Mouse (Mus musculus): ENCODE results near the gene Plrg1.

The Plrg1 gene

DNA sequence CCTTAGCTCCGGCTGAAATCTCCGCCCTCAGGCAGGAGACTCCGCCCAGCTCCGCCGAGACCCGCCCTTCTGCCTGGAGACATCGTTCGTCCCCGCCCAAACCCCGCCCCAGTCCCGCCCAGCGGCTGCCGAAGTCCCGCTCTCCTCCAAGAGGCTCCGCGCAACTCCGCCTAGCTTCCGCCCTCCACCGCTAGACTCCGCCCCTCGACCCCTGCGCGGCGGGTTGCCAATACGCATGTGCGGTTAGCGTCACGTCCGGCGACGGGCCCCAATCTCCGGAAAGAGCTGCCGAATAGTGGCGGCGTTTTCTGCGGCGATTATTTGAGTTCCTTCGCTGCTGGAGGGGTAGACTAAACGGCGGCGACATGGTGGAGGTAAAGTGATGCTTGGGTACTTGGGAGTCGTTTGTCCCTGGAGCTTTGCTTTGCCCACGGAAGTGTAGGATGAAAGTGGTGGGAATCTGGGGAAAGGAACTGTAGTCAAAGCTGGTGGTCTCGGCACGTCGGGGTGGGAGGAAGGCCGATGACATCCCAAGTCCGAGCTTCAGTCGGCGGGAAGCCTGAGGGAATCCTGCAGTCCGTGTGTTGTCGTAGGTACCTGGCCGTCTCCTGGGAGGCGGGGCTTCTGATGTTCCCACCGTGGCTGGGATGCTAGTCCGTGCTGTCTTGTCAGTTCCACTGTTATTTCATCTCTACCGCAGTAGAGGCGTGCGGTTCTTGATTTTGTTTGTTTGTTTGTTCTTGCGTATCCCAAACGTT lies at the start of gene Plrg1:
Plrg1 (plus strand) TSS at position 242 of the 758 bp plus-strand sequence.
- DNase-seq = peak; percentile 98

DNA sequence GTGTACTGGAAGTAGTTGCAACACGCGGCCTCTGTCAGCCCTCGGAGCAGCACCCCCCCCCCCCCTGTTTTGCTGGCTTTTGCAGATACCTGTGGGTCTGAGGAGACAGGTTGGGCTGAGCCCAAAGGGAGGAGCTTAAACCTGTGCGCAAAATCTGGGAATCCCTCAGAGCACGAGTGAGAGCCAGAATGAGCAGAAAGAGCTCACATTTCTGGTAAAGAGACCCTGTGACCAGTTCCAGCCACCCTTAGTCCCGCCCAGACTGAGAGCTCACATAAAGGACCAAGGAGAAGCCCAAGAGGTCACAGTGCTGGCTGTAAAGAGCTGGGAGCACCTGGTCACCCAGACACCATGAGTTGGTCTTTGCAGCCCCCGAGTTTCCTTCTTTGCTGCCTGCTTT lies 47.8 kb upstream of the Plrg1 start, which contains the start of gene Fgg:
Fgg (plus strand) TSS at position 168 of the 400 bp plus-strand sequence.
- no peak for DNase-seq

DNA sequence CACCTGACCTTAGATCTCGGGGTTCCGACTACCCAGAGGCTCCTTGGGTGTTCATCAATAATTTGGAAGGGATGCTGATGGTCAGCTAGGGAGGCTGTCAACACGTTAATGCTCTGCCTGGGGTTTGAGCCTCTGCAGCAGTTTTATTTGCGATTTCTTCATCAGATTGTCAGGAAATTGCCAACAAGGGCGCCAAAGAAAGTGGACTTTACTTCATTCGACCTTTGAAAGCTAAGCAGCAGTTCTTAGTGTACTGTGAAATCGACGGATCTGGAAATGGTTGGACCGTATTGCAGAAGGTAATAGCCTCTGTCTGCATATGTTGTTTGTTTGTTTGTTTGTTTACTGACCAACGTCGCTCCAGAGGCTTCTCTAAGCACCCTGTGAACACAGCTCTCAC lies 45.0 kb upstream of the Plrg1 start:
- DNase-seq = no peak

DNA sequence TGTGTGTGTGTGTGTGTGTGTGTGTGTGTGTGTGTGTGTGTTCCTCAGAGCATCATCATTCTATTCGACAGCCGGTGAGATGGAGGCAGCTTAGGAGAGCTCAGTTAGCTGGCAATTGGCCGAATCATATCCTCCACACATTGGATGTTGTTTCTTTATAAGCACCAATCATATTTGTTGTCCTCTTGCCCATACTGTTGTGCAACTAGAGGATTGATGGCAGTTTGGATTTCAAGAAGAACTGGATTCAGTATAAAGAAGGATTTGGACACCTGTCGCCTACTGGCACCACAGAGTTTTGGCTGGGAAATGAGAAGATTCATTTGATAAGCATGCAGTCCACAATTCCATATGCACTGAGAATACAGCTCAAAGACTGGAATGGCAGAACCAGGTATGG lies 44.2 kb upstream of the Plrg1 start:
- no peak for DNase-seq

DNA sequence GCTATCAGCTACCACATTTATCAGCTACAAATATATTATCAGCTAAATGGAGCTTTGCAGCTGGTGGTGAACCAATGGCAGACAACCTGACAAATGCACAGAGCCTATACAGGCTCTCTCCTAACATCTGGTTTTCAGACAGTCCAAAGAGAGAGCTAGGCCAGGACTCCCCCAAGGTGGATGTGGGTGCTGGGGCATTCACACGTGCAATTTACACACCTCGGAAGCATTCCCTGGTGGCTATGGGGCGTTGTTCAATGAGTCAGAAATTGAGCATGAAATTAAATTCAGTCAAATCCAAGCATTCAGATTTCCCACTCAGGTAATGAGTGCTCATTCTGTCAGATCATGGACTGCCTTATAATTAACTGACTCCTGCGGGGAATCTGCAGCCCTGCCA lies 43.8 kb upstream of the Plrg1 start:
- DNase-seq = no peak

DNA sequence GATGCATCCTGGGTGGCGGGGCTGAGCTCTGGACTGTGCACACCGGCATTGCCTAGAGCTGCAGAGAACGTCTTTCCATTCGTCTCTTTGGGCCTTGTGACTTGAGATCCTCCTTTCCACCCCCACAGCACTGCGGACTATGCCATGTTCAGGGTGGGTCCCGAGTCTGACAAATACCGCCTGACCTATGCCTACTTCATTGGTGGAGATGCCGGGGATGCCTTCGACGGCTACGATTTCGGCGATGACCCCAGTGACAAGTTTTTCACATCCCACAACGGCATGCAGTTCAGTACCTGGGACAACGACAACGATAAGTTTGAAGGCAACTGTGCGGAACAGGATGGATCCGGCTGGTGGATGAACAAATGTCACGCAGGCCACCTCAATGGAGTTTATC lies 42.7 kb upstream of the Plrg1 start:
- DNase-seq = no peak

DNA sequence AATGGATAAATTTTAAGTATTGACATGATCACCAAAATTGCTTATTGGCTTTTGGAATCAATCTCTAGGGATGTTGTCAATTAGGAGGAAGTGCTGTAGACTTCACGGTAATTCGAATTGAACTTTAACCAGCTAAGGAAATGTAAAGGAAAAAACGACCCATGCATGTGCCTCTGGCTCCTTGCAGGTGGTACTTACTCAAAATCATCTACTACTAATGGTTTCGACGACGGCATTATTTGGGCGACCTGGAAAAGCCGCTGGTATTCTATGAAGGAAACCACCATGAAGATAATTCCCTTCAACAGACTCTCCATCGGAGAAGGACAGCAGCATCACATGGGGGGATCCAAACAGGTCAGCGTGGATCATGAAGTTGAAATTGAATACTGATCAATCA lies 41.4 kb upstream of the Plrg1 start:
- no peak for DNase-seq

DNA sequence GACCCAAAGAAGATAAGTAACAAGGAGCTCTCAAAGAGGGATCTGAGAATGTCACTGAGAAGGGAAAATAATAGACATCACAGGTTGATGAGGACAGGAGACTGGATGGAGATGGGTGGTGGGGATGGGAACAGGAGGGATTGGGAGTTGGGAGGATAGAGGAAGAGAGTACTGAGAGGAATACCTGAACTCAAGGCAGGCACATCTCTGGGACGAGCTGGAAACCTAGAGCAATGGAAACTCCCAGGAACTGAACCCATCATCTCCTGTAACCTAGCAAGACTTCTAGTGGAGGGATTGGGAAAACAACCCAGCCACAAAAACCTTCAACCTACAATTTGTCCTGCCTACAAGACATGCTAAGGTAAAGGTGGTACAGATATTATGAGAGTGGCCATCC lies 39.1 kb upstream of the Plrg1 start:
- no peak for DNase-seq

DNA sequence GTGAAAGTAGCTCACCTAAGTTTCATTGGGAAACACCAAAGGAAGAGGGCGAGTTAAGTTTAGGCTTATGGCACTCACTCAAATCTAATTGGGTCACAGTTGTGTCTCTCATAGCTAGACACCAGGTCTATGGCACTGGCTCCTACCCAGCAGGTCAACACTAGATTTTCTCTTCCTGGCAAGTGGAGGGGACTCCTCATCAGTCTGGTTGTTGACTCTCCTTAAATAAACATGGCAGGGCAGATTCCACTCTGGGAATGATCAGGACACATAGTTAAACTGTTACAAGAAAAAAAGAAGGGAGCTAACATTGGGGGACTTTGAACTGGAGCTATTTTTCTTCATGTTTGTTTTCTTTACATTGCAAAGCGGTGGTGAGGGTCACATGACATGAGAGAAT lies 34.9 kb upstream of the Plrg1 start:
- no peak for DNase-seq

DNA sequence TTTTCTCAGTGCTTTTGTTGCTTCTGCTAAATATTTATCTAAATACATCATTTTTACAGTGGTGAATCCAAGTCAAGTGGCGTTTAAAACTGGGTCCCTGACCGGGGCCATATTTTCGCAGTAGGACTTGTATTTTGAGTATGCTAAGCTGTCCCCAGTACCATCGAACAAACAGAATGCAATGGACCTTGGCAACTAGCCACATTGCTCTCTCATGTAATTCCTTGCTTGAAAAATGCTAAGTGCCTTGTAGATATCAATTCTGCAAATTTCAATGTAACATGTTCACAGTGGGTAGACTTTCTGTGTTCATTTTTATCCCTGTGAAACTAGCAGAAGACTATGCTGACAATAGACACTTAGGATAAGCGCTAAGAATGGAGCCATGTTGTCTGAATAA lies 34.1 kb upstream of the Plrg1 start:
- no peak for DNase-seq

DNA sequence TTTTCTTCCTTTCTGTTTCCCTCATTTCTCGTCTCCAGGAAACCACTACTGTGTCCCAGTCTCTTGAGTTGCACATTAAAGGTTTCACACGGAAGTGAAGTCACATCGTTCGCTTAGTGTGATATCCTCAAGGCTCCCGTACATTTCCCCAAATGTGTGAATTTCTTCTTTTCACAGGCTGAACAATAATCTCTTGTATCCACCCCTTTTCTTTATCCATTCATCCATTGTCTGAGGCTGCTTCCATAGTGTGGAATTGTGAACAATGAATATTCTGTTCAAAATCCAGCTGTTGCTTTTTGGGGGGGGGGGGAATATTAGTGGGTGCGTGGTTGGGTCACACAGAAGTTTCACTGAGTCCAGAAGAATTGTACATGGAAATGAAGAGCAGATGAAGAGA lies 30.3 kb upstream of the Plrg1 start:
- no peak for DNase-seq

DNA sequence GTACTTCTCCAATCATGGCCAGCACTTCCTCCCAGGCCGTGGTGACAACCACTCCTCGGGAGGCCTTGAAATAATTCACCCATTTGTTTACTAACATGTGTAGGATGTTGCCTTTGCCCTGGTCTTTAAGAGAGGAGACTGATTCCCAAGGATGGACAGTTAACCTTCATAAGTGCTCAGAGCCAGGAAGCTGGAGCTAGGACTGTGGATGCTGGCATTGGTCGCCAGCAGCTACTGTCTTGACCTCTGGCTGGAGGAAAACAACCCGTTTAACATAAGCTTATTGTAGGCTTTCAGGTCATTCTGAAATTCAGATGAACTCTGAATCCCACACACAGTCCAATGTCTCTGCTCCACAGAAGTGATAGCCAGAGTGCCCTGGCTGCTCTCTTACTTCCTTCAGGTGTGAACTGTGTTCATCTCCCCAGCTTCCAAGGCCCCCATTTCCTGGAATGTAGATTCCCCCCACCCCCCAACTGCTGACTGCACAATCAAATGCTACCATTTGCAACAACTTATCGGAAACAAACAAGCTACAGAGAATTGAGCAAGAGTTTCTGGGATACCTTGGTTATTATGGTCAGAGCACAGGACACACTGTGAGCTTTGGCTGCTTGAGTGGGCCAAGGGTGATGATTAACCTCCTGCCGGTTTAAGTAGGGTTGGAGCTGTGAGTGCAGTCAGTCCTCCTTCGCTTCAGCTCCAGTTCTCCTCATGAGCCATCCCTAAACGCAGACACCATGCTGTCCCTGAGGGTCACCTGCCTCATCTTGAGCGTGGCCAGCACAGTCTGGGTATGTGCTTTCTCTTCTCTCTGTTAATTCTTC lies 29.6 kb upstream of the Plrg1 start, which contains the start of gene Fga:
Fga (plus strand) TSS at position 602 of the 827 bp plus-strand sequence.
- DNase-seq = no peak

DNA sequence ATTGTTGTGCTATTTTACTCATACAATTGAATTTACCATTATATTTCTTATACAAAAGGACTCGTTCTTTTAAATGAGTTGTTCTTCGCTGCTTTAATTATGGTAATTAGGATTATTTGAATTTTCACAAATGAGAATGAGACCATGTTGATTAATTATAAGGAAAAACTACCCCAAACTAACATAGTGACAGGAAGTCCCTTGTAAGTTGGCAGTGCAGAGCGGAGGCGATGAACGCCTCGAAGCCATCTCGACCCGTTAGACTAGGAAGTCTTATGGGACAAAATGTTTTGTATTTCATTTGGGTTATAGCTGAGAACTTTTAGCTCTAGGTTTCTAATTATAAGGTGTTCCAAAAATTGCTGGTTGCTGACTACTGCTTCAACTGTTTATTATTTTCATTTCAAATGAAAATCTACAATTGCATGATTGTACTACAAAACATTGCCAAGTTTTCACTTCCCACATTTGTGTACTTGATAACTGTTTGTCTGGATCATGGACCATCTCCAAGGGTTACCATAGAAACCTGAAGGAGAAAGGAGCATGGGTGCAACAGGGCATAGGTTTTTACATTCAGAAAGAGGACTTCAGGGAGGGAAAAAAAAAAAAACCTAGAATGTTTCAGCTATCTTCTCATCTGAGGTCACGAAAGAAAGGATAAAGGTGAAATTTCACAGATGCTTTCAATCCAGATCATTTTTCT lies 27.6 kb upstream of the Plrg1 start:
- DNase-seq = no peak

DNA sequence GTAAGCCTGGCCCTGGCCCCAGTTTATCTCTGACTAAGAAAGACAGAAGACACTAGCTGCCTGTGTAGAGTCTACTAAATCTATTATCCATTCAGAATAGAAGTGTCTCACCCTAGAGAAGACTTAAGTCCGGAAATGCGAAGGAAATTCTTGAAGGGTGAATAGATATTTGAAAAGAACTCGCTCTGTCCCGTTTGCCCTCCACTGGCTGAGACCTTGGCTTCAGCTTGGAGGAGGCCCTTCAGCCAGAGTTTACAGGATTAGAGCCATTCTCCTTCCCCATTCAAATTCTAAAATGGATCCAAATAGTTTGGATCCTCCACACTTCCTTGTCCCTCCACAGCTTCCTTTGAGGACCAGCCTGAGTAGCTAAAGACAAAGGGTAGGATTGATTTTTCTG lies 25.0 kb upstream of the Plrg1 start:
- no peak for DNase-seq

DNA sequence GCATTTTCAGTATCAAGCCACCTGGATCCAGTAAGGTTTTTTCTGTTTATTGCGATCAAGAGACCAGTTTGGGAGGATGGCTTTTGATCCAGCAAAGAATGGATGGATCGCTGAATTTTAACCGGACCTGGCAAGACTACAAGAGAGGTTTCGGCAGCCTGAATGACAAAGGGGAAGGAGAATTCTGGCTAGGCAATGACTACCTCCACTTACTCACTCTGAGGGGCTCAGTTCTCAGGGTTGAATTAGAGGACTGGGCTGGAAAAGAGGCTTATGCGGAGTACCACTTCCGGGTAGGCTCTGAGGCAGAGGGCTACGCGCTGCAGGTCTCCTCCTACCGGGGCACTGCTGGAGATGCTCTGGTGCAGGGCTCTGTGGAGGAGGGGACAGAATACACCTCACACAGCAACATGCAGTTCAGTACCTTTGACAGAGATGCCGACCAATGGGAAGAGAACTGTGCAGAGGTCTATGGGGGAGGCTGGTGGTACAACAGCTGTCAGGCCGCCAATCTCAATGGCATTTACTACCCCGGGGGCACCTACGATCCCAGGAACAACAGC lies 22.5 kb upstream of the Plrg1 start:
- no peak for DNase-seq

DNA sequence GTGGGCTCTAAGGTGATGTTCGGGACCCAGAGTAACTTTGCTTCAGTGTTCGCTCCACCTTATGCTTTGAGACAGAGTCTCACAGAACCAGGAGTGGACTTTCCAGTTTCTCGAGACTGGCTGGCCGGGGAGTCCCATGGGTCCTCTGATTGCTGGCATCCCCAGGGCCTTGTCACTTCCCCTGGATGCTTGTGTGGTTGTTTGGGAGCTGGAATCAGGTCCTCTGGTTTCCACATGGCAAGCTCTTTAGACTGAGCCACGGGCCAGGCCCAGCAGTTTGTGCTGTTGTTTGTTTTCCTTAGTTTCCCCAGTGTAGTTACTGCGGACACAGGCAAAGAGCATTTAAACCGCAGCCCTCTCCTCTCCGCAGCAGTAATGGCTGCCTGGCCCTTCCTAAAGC lies 21.5 kb upstream of the Plrg1 start:
- no peak for DNase-seq

DNA sequence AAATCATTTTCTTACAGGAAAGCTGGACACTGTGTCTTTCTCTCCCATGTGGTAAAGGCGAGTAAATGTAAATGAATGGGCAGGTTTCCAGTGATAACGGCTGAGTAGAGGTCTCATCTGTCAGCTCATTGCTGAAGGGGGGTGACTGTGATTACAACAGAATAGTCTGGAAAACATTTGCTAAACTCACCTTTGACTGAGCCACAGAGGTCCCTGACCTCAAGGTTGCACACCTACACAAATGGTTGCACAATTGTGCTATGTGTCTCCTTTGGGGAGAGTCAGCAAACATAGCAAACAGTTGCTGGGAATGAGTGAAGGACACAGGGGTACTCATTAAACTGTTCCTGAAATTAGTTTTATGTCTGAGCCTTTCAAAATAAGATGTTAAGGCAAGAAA lies 16.5 kb upstream of the Plrg1 start:
- DNase-seq = no peak

DNA sequence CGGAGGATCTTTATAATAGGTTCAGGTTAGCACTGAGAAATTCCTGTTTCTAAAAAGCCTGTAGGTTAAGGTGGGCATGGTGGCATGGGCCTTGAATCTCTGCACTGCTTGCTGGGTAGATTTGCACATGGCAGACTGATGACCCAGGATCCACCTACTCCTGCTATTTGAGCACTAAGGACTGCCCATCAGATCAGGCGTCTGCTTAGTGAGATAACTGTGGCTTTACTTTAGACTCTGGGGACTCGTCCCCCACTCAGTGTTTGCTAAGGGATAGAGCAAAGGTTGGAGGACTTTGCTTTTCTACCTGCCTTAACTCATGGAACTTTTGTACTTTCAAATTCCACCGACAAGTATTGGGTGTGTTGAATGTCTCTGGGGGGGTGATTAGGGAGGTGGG lies 15.7 kb upstream of the Plrg1 start:
- DNase-seq = no peak

DNA sequence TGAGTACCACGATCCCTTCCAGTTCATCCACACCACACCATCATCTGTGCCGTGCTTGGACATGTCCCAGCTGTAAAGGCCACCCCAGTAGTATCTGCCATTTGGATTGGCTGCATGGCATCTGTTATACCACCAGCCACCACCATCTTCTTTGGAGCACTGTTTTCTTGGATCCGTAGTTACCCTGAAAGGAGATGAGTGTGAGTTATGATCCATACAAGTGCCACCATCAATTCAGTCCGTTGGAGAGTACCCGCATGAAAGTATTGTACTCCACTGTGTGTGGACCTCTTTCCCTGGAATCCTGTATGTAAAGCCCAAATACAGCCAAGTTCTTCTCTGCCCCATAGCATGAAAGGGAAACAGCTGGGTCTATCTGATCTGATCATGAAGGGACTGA lies 12.9 kb upstream of the Plrg1 start:
- no peak for DNase-seq

DNA sequence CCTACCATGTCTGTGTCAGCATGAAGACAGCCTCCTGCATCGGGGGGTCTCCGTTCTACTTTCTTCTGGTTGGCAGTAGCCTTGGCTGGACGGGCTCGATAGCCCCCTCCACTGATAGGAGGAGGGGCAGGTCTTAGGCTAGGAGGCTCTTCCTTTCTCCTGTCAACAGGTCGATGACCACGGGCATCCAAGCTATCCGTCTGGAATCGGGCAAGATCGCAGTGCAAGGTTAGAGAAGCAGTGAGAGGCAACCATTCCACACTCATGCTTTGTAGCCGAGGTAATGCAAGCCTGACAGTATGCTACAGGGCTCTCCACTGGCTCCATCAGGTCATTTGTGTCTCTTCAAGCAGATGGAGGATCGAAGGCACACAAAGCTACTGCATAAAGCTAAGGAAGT lies 8.7 kb upstream of the Plrg1 start:
- DNase-seq = no peak

DNA sequence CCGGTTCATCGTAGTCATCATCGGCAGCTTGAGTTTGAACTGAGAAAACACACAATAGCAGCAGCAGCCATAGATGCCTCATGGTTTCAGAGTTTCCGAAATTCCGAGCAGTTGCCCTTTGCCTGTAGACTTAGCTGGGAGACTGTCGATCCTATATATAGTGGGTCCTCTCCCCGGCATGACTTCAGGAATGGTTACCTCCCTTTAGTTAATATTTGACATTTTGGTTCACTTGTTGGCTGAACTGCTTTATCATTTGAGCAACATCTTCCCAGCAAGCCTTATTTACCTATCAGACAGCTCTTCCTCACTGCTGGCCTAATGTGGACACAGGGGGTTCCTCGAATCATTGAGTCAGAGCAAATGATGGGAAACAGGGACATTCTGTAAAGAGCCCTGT lies 5.6 kb upstream of the Plrg1 start, which contains the start of gene Fgb:
Fgb (minus strand) TSS at position 184 of the 400 bp plus-strand sequence.
- DNase-seq = no peak

DNA sequence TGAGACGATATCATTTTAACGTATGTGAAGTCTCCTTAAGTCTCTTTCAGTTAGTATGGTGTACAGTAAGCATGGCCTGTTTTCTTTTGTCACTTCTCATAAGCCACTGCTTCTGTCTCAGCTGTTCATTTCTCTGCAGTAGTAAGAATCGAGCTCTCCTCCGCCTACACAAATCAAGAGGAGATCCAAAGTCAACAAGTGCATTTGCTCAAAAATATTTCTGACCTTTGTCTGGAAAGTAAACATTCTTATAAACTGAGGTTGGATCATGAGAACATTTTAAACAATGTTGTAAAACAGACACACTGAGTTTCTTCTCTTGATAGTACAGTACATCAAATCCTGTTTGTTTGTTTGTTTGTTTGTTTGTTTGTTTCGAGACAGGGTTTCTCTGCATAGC lies 4.7 kb upstream of the Plrg1 start:
- DNase-seq = no peak

DNA sequence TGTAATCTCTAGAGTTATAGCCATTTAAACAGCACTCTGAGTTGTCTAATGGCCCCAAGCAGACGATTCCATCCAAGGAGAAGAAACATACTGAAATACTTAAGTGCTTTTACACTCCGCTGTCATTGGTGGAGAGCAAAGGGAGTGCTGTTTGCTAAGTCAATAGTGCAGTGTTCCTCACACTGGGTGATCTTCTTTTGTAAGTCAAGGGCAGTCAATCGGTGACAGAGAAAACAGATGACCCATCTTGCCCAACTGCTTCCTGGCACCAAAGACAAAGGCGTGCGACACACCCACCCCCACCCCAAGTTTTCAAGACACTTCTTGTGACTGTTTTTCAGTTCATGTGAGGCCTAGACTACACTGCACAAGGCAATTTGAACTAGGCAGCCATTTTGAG lies 3.2 kb upstream of the Plrg1 start:
- no peak for DNase-seq
